Comparison of ENCODE assay signal across 1 mouse cellular context in the genomic region with DNA sequence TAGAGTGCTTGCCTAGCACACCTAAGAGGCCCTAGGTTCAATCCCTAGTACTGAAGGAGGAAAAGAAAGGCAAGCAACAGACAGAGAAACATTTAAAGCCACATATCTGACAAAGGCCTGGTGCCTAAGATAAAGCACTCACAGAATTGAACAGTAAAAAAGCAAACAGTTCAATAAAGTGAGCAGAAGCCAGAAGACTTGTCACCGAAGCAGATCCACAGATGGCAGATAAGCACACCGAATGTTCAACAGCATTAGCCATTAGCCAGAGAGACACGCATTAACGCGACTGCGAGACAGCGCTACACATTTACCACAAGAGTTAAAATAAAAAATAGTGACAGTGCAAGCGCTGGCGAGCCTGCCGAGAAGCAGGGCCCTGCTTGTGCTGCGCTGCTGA.
TF ChIP-seq lines count a peak whose summit lies in the region.

No protein-coding gene starts in this region.

TF ChIP-seq in MEL, 35 proteins besides CTCF, POLR2A, EP300 and RAD21:
- TF ChIP-seq MYC (IDR thresholded peaks at IDR 0.05; ENCODE audit: low read depth, low read length) (no peak), ZC3H11A (IDR thresholded peaks at IDR 0.05; ENCODE audit: low read depth, low read length) (no peak), MAFK (IDR thresholded peaks at IDR 0.05; ENCODE audit: borderline replicate concordance, low read depth, low read length) (no peak), JUND (IDR thresholded peaks at IDR 0.05; ENCODE audit: low read depth, low read length) (no peak), GATA1 (IDR thresholded peaks at IDR 0.05; ENCODE audit: low read depth, low read length) (peak; percentile 70), SMC3 (IDR thresholded peaks at IDR 0.05; ENCODE audit: low read depth, low read length) (peak; percentile 8; the same call in 1 of the 2 replicates), KAT2A (conservative IDR thresholded peaks at IDR 0.05; ENCODE audit: low read depth, low read length) (no peak), POLR2AphosphoS2 (IDR thresholded peaks at IDR 0.05; ENCODE audit: low read length) (no peak), ZKSCAN1 (IDR thresholded peaks at IDR 0.05; ENCODE audit: low read depth, low read length) (no peak), ETS1 (IDR thresholded peaks at IDR 0.05; ENCODE audit: low read depth, low read length) (peak; percentile 52), TCF12 (IDR thresholded peaks at IDR 0.05; ENCODE audit: low read depth, low read length) (peak; percentile 52), NELFE (IDR thresholded peaks at IDR 0.05; ENCODE audit: low read depth, low read length) (no peak), UBTF (IDR thresholded peaks at IDR 0.05; ENCODE audit: borderline replicate concordance, insufficient read depth, low read depth, low read length) (no peak), SIN3A (IDR thresholded peaks at IDR 0.05; ENCODE audit: low read length) (peak; percentile 65), TAL1 (IDR thresholded peaks at IDR 0.05; ENCODE audit: low read length) (peak; percentile 31; the same call in 1 of the 2 replicates), USF2 (IDR thresholded peaks at IDR 0.05; ENCODE audit: borderline replicate concordance in 1 of 2, insufficient read depth in 1 of 2, low read depth in 1 of 2, low read length in 2 of 2) (no peak), CHD2 (IDR thresholded peaks at IDR 0.05; ENCODE audit: low read length) (no peak), HCFC1 (IDR thresholded peaks at IDR 0.05; ENCODE audit: low read depth, low read length) (no peak), TBP (IDR thresholded peaks at IDR 0.05; ENCODE audit: low read depth, low read length) (no peak), MEF2A (IDR thresholded peaks at IDR 0.05; ENCODE audit: extremely low read depth, insufficient replicate concordance, low read depth, low read length, poor library complexity, severe bottlenecking) (no peak), MAX (IDR thresholded peaks at IDR 0.05; ENCODE audit: low read length) (no peak), BHLHE40 (IDR thresholded peaks at IDR 0.05; ENCODE audit: borderline replicate concordance, low read depth, low read length) (no peak), ELF1 (IDR thresholded peaks at IDR 0.05; ENCODE audit: low read depth, low read length) (no peak), MXI1 (IDR thresholded peaks at IDR 0.05; ENCODE audit: low read depth, low read length) (peak; percentile 54)
